Mouse (Mus musculus): Measurements from ENCODE around the gene Bscl2. TPM values are rescaled to one million over a fixed set of nuclear protein-coding genes. Genes with fewer than 3 reads are reported as not detected.
A peak's percentile ranks its signal among the peaks of the same experiment; 100 is the strongest.
"Not testable (repeated sequence)": the region's sequence is repeated elsewhere in the genome, so short reads cannot be mapped to it uniquely, and the experiment has no call there.

Bscl2 gene
- polyA plus RNA-seq, 1 experiment from 2014 or later = 42.5 TPM

GRCm38 (mm10) chr19:8820424-8820956 lies 16.8 kb upstream of the Bscl2 start:
- WGBS = 1% methylated on average over 47 of the region's 48 CpGs

GRCm38 (mm10) chr19:8821146-8821545 lies 16.1 kb upstream of the Bscl2 start:
- H3K36me3 ChIP-seq (ENCODE audit: control insufficient read depth, insufficient read depth, low read length) = peaks cover 37% of the 10 kb centered on the region
- no peak for ATAC-seq (ENCODE audit: insufficient number of reproducible peaks, insufficient read depth, low FRiP score, low read depth)
- H3K4me1 ChIP-seq (ENCODE audit: control insufficient read depth, insufficient read depth, low read length) = peaks cover 20% of the 10 kb centered on the region; the same call in 1 of the 2 replicates
- under 1% methylated on average over 7 of the region's 7 CpGs for WGBS
- no peaks in the 10 kb centered on the region for H3K27me3 ChIP-seq (ENCODE audit: control insufficient read depth, insufficient read depth, low read length)
- peak overlapping the region; percentile 97 for H3K4me3 ChIP-seq (ENCODE audit: low read depth, low read length)
- peak overlapping the region; percentile 92 for H3K4me2 ChIP-seq (replicated peaks; ENCODE audit: low read depth, low read length)
- no peaks in the 10 kb centered on the region for H3K9me3 ChIP-seq (ENCODE audit: control insufficient read depth, low read depth, low read length)
- H3K27ac ChIP-seq (ENCODE audit: low read length) = peak overlapping the region; percentile 99; the same call in 1 of the 2 replicates
- H3K9ac ChIP-seq (replicated peaks; ENCODE audit: low read depth, low read length) = peak overlapping the region; percentile 97

More at GRCm38 (mm10) chr19:8820424-8820956, 16.8 kb upstream of the Bscl2 start:
- Histone ChIP-seq H3K4me3 (ENCODE audit: low read depth, low read length) (peak overlapping the region; percentile 97), H3K27me3 (ENCODE audit: control insufficient read depth, insufficient read depth, low read length) (no peaks in the 10 kb centered on the region), H3K9ac (replicated peaks; ENCODE audit: low read depth, low read length) (peak overlapping the region; percentile 97), H3K4me2 (replicated peaks; ENCODE audit: low read depth, low read length) (peak overlapping the region; percentile 92), H3K36me3 (ENCODE audit: control insufficient read depth, insufficient read depth, low read length) (peaks cover 34% of the 10 kb centered on the region), H3K27ac (ENCODE audit: low read length) (peak overlapping the region; percentile 99), H3K9me3 (ENCODE audit: control insufficient read depth, low read depth, low read length) (no peaks in the 10 kb centered on the region), H3K4me1 (ENCODE audit: control insufficient read depth, insufficient read depth, low read length) (peaks cover 20% of the 10 kb centered on the region; the same call in 1 of the 2 replicates)
- ATAC-seq (ENCODE audit: insufficient number of reproducible peaks, insufficient read depth, low FRiP score, low read depth) = peak; percentile 7; the same call in 1 of the 2 replicates

DNA sequence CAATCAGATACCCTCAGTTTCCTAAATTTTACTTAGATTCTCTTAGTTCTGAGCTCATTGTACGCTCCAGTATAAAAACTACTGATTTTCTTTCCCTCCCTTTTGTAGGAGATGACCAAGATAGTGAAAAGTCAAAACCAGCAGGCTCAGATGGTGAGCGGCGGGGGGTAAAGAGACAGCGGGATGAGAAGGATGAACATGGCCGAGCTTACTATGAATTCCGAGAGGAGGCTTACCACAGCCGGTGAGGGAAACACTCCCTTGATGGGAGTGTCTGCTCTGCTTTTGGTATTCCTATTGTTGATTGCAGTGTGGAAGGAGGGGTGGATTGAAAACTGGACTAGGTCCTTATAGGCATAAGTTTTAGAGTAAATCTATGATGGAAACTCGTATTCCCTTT lies 14.6 kb upstream of the Bscl2 start:
- 76% methylated on average over 8 of the region's 8 CpGs for WGBS
- Histone ChIP-seq H3K36me3 (ENCODE audit: control insufficient read depth, insufficient read depth, low read length) (peaks cover 49% of the 10 kb centered on the region), H3K27ac (ENCODE audit: low read length) (no peak overlapping the region), H3K4me1 (ENCODE audit: control insufficient read depth, insufficient read depth, low read length) (peaks cover 10% of the 10 kb centered on the region; the same call in 1 of the 2 replicates), H3K9me3 (ENCODE audit: control insufficient read depth, low read depth, low read length) (no peaks in the 10 kb centered on the region), H3K4me3 (ENCODE audit: low read depth, low read length) (peak overlapping the region; percentile 97; the same call in 1 of the 2 replicates), H3K4me2 (replicated peaks; ENCODE audit: low read depth, low read length) (peak overlapping the region; percentile 92), H3K27me3 (ENCODE audit: control insufficient read depth, insufficient read depth, low read length) (no peaks in the 10 kb centered on the region), H3K9ac (replicated peaks; ENCODE audit: low read depth, low read length) (no peak overlapping the region)
- no peak for ATAC-seq (ENCODE audit: insufficient number of reproducible peaks, insufficient read depth, low FRiP score, low read depth)

GRCm38 (mm10) chr19:8829660-8830059 lies 7.6 kb upstream of the Bscl2 start, which contains the start of gene AC129217.1:
Gene AC129217.1, plus strand, starts transcription at chr19:8829773.
- H3K27ac ChIP-seq (ENCODE audit: low read length) = no peak within 1 kb of the TSS
- 89% methylated on average over 8 of the region's 8 CpGs for WGBS
- no peak within 1 kb of the TSS for H3K9ac ChIP-seq (replicated peaks; ENCODE audit: low read depth, low read length)
- H3K4me2 ChIP-seq (replicated peaks; ENCODE audit: low read depth, low read length) = no peak within 1 kb of the TSS
- H3K36me3 ChIP-seq (ENCODE audit: control insufficient read depth, insufficient read depth, low read length) = peaks cover 97% of the 10 kb centered on the region
- no peaks in the 10 kb centered on the region for H3K27me3 ChIP-seq (ENCODE audit: control insufficient read depth, insufficient read depth, low read length)
- H3K4me1 ChIP-seq (ENCODE audit: control insufficient read depth, insufficient read depth, low read length) = no peaks in the 10 kb centered on the region
- H3K4me3 ChIP-seq (ENCODE audit: low read depth, low read length) = no peak within 1 kb of the TSS
- no peak for ATAC-seq (ENCODE audit: insufficient number of reproducible peaks, insufficient read depth, low FRiP score, low read depth)
- no peaks in the 10 kb centered on the region for H3K9me3 ChIP-seq (ENCODE audit: control insufficient read depth, low read depth, low read length)

- Histone ChIP-seq H3K9me3 (ENCODE audit: control insufficient read depth, low read depth, low read length) (no peaks in the 10 kb centered on the region), H3K4me2 (replicated peaks; ENCODE audit: low read depth, low read length) (no peak overlapping the region), H3K4me1 (ENCODE audit: control insufficient read depth, insufficient read depth, low read length) (no peaks in the 10 kb centered on the region), H3K36me3 (ENCODE audit: control insufficient read depth, insufficient read depth, low read length) (peaks cover 95% of the 10 kb centered on the region), H3K27me3 (ENCODE audit: control insufficient read depth, insufficient read depth, low read length) (no peaks in the 10 kb centered on the region), H3K4me3 (ENCODE audit: low read depth, low read length) (no peak overlapping the region), H3K9ac (replicated peaks; ENCODE audit: low read depth, low read length) (no peak overlapping the region), H3K27ac (ENCODE audit: low read length) (no peak overlapping the region)
- ATAC-seq (ENCODE audit: insufficient number of reproducible peaks, insufficient read depth, low FRiP score, low read depth) = no peak
- WGBS = 93% methylated on average over 8 of the region's 8 CpGs
Measured at GRCm38 (mm10) chr19:8830664-8831063, 6.6 kb upstream of the Bscl2 start.

- Histone ChIP-seq H3K4me1 (ENCODE audit: control insufficient read depth, insufficient read depth, low read length) (no peaks in the 10 kb centered on the region), H3K9ac (replicated peaks; ENCODE audit: low read depth, low read length) (no peak overlapping the region), H3K27me3 (ENCODE audit: control insufficient read depth, insufficient read depth, low read length) (no peaks in the 10 kb centered on the region), H3K36me3 (ENCODE audit: control insufficient read depth, insufficient read depth, low read length) (peaks cover 89% of the 10 kb centered on the region), H3K4me2 (replicated peaks; ENCODE audit: low read depth, low read length) (no peak overlapping the region), H3K27ac (ENCODE audit: low read length) (no peak overlapping the region), H3K4me3 (ENCODE audit: low read depth, low read length) (no peak overlapping the region), H3K9me3 (ENCODE audit: control insufficient read depth, low read depth, low read length) (no peaks in the 10 kb centered on the region)
- WGBS = 83% methylated on average over 11 of the region's 11 CpGs
- no peak for ATAC-seq (ENCODE audit: insufficient number of reproducible peaks, insufficient read depth, low FRiP score, low read depth)
Measured at GRCm38 (mm10) chr19:8831262-8831661, 6.0 kb upstream of the Bscl2 start.

GRCm38 (mm10) chr19:8832971-8833370 lies 4.3 kb upstream of the Bscl2 start:
- ATAC-seq (ENCODE audit: insufficient number of reproducible peaks, insufficient read depth, low FRiP score, low read depth) = no peak
- Histone ChIP-seq H3K27me3 (ENCODE audit: control insufficient read depth, insufficient read depth, low read length) (no peaks in the 10 kb centered on the region), H3K4me2 (replicated peaks; ENCODE audit: low read depth, low read length) (no peak overlapping the region), H3K9ac (replicated peaks; ENCODE audit: low read depth, low read length) (no peak overlapping the region), H3K4me3 (ENCODE audit: low read depth, low read length) (no peak overlapping the region), H3K4me1 (ENCODE audit: control insufficient read depth, insufficient read depth, low read length) (no peaks in the 10 kb centered on the region), H3K27ac (ENCODE audit: low read length) (no peak overlapping the region), H3K9me3 (ENCODE audit: control insufficient read depth, low read depth, low read length) (no peaks in the 10 kb centered on the region), H3K36me3 (ENCODE audit: control insufficient read depth, insufficient read depth, low read length) (peaks cover 72% of the 10 kb centered on the region)
- 87% methylated on average over 4 of the region's 4 CpGs for WGBS

DNA sequence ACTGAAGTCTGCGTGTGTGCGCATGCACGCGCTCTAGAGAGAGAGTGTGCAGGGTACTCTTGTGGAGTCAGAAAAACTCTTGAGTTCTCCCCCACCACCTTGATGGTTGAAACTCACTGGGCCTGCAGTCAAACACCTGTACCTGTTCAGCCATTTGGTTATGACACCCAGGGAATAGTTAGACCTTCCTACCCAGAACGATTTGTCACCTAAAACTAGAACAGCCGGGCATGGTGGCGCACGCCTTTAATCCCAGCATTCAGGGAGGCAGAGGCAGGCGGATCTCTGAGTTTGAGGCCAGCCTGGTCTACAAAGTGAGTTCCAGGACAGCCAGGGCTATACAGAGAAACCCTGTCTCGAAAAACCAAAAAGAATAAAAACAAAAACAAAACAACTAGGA lies 940 bp upstream of the Bscl2 start:
- not testable (repeated sequence) for H3K9ac ChIP-seq (replicated peaks; ENCODE audit: low read depth, low read length); ATAC-seq (ENCODE audit: insufficient number of reproducible peaks, insufficient read depth, low FRiP score, low read depth); H3K9me3 ChIP-seq (ENCODE audit: control insufficient read depth, low read depth, low read length); H3K4me2 ChIP-seq (replicated peaks; ENCODE audit: low read depth, low read length); H3K4me3 ChIP-seq (ENCODE audit: low read depth, low read length); H3K27me3 ChIP-seq (ENCODE audit: control insufficient read depth, insufficient read depth, low read length)
- WGBS = 95% methylated on average over 10 of the region's 10 CpGs
- H3K36me3 ChIP-seq (ENCODE audit: control insufficient read depth, insufficient read depth, low read length) = peaks cover 39% of the 10 kb centered on the region
- H3K27ac ChIP-seq (ENCODE audit: low read length) = 0 out of 2 replicates have a peak overlapping the region, but pooled peaks have one; percentile 21
- peaks cover 15% of the 10 kb centered on the region for H3K4me1 ChIP-seq (ENCODE audit: control insufficient read depth, insufficient read depth, low read length)

All from stomach, embryonic 14.5 days (tissue).